Mouse (Mus musculus) lung, postnatal 0 days (tissue): ENCODE data around the gene March6. TPM values are rescaled to one million over a fixed set of nuclear protein-coding genes. Genes with fewer than 3 reads are reported as not detected.
A peak's percentile ranks its signal among the peaks of the same experiment; 100 is the strongest.

ENCODE experiments used
- ATAC-seq: fragments of 200-750 bp; cut with Nextera tagmentation; 2 replicates; pipeline ENCODE4 v1.8.0; 2017; ENCODE audit warnings: moderate library complexity
- DNase-seq: peaks from one replicate; pipeline ENCODE4 v3.0.0-alpha.2; 2016; ENCODE audit warnings: low spot score
- H3K27ac ChIP-seq: fragments of 300-500 bp; sonication (generic); 2 replicates; pipeline ENCODE4 v1.5.1; 2014; ENCODE audit warnings: antibody characterized with exemption, mild to moderate bottlenecking, low read length, mixed read lengths
- H3K27me3 ChIP-seq: fragments of 300-500 bp; sonication (generic); replicated peaks from 2 replicates; pipeline ENCODE4 v1.6.1; 2014; ENCODE audit warnings: low read length, mixed read lengths; ENCODE audit not compliant: insufficient read depth
- H3K36me3 ChIP-seq: fragments of 300-500 bp; sonication (generic); 2 replicates; pipeline ENCODE4 v1.6.1; 2014; ENCODE audit warnings: low read length, mixed read lengths; ENCODE audit not compliant: insufficient read depth
- H3K4me1 ChIP-seq: fragments of 300-500 bp; sonication (generic); 2 replicates; pipeline ENCODE4 v1.6.1; 2014; ENCODE audit warnings: antibody characterized with exemption, low read depth, low read length, mixed read lengths; ENCODE audit not compliant: insufficient read depth
- H3K4me2 ChIP-seq: fragments of 300-500 bp; sonication (generic); replicated peaks from 2 replicates; pipeline ENCODE4 v1.6.1; 2014; ENCODE audit warnings: low read depth, mild to moderate bottlenecking, low read length, moderate library complexity, mixed read lengths
- H3K4me3 ChIP-seq: fragments of 300-500 bp; sonication (generic); 2 replicates; pipeline ENCODE4 v1.5.1; 2014; ENCODE audit warnings: low read depth, low read length
- H3K9ac ChIP-seq: fragments of 300-500 bp; sonication (generic); replicated peaks from 2 replicates; pipeline ENCODE4 v1.6.1; 2014; ENCODE audit warnings: low read depth, mild to moderate bottlenecking
- H3K9me3 ChIP-seq: fragments of 300-500 bp; sonication (generic); 2 replicates; pipeline ENCODE4 v1.6.1; 2016; ENCODE audit warnings: low read length, mixed read lengths
- CTCF ChIP-seq: IDR thresholded peaks from 2 replicates; pipeline ENCODE4 v1.5.1; 2016; ENCODE audit warnings: antibody characterized with exemption, mild to moderate bottlenecking
- EP300 ChIP-seq: IDR thresholded peaks from 2 replicates; pipeline ENCODE4 v1.6.1; 2016; ENCODE audit warnings: antibody characterized with exemption, mild to moderate bottlenecking, control low read depth
- WGBS: fragments of 180-500 bp; shearing (Covaris S2); extraction: QIAGEN DNeasy Blood & Tissue Kit; methylation state at CpG from one replicate; pipeline ENCODE4 v1.1.7; 2014; 5-methylcytosine and 5-hydroxymethylcytosine counted together
- polyA plus RNA-seq: library from polyadenylated mRNA; unstranded; fragments of >200 nt; fragmentation: Nextera tagmentation; extraction: Ambion mirVana; gene quantifications from 2 replicates; pipeline ENCODE4 v1.2.1, GENCODE M21; 2015

March6 gene
- polyA plus RNA-seq, 1 experiment from 2014 or later, result 18.3 TPM

- Histone ChIP-seq H3K36me3 (no peaks in the 10 kb centered on the region), H3K9me3 (no peaks in the 10 kb centered on the region), H3K27me3 (no peaks in the 10 kb centered on the region), H3K9ac (no peak overlapping the region), H3K4me3 (no peak overlapping the region), H3K27ac (no peak overlapping the region), H3K4me1 (no peaks in the 10 kb centered on the region), H3K4me2 (no peak overlapping the region)
- DNase-seq (no peak), ATAC-seq (no peak)
- no peak for TF ChIP-seq EP300
- no peak for TF ChIP-seq CTCF
- WGBS, result 91% methylated on average over 2 of the region's 2 CpGs
These were observed 6.9 kb upstream of the March6 start for GRCm38 (mm10) chr15:31537706-31538105.

- TF ChIP-seq CTCF (no peak), EP300 (no peak)
- Histone ChIP-seq H3K27ac (no peak overlapping the region), H3K27me3 (no peaks in the 10 kb centered on the region), H3K36me3 (no peaks in the 10 kb centered on the region), H3K4me2 (no peak overlapping the region), H3K4me3 (no peak overlapping the region), H3K9ac (no peak overlapping the region), H3K4me1 (no peaks in the 10 kb centered on the region), H3K9me3 (no peaks in the 10 kb centered on the region)
- 23% methylated on average over 7 of the region's 7 CpGs for WGBS
- 0 out of 2 replicates have a peak, but pooled peaks have one; percentile 10 for ATAC-seq
- no peak for DNase-seq
These were observed 5.3 kb upstream of the March6 start for GRCm38 (mm10) chr15:31536051-31536737.

- Histone ChIP-seq H3K27me3 (no peaks in the 10 kb centered on the region), H3K9ac (no peak overlapping the region), H3K4me1 (no peaks in the 10 kb centered on the region), H3K36me3 (no peaks in the 10 kb centered on the region), H3K27ac (no peak overlapping the region), H3K9me3 (no peaks in the 10 kb centered on the region), H3K4me3 (no peak overlapping the region), H3K4me2 (no peak overlapping the region)
- ATAC-seq, result no peak
- DNase-seq, result no peak
- WGBS, result 30% methylated on average over 8 of the region's 8 CpGs
- TF ChIP-seq CTCF (no peak), EP300 (no peak)
These were observed 4.5 kb upstream of the March6 start for GRCm38 (mm10) chr15:31535259-31535855.

- H3K9ac ChIP-seq, result no peak overlapping the region
- TF ChIP-seq EP300, result no peak
- no peak for TF ChIP-seq CTCF
- no peak for DNase-seq
- no peaks in the 10 kb centered on the region for H3K27me3 ChIP-seq
- H3K27ac ChIP-seq, result no peak overlapping the region
- H3K4me2 ChIP-seq, result no peak overlapping the region
- no peak for ATAC-seq
- no peaks in the 10 kb centered on the region for H3K4me1 ChIP-seq
- no peaks in the 10 kb centered on the region for H3K9me3 ChIP-seq
- no peaks in the 10 kb centered on the region for H3K36me3 ChIP-seq
- WGBS, result 77% methylated on average over 7 of the region's 7 CpGs
- no peak overlapping the region for H3K4me3 ChIP-seq
These were observed 3.8 kb upstream of the March6 start for GRCm38 (mm10) chr15:31534421-31535258.

GRCm38 (mm10) chr15:31533529-31533928, 2.7 kb upstream of the March6 start:
- Histone ChIP-seq H3K9ac (no peak overlapping the region), H3K4me3 (no peak overlapping the region), H3K27ac (no peak overlapping the region), H3K4me2 (no peak overlapping the region), H3K27me3 (no peaks in the 10 kb centered on the region), H3K9me3 (no peaks in the 10 kb centered on the region), H3K36me3 (no peaks in the 10 kb centered on the region), H3K4me1 (peaks cover 6% of the 10 kb centered on the region; the same call in 1 of the 2 replicates)
- TF ChIP-seq CTCF (no peak), EP300 (no peak)
- DNase-seq, result no peak
- ATAC-seq, result no peak
- WGBS, result 75% methylated on average over 2 of the region's 2 CpGs

- H3K9me3 ChIP-seq, result no peaks in the 10 kb centered on the region
- no peaks in the 10 kb centered on the region for H3K36me3 ChIP-seq
- H3K9ac ChIP-seq, result no peak overlapping the region
- no peak overlapping the region for H3K27ac ChIP-seq
- H3K27me3 ChIP-seq, result no peaks in the 10 kb centered on the region
- H3K4me1 ChIP-seq, result peaks cover 9% of the 10 kb centered on the region; the same call in 1 of the 2 replicates
- no peak overlapping the region for H3K4me3 ChIP-seq
- no peak for TF ChIP-seq EP300
- TF ChIP-seq CTCF, result no peak
- no peak for ATAC-seq
- DNase-seq, result no peak
- 88% methylated on average over 2 of the region's 2 CpGs for WGBS
- H3K4me2 ChIP-seq, result no peak overlapping the region
These were observed 1.6 kb upstream of the March6 start for GRCm38 (mm10) chr15:31532331-31533021.
